Mouse (Mus musculus) heart, embryonic 13.5 days (tissue): ENCODE data around the gene Slc25a19. TPM values are rescaled to one million over a fixed set of nuclear protein-coding genes. Genes with fewer than 3 reads are reported as not detected.

Source experiments
- ATAC-seq: fragments of 200-750 bp; cut with Nextera tagmentation; 2 replicates; pipeline ENCODE4 v1.8.0; 2017; ENCODE audit warnings: moderate TSS enrichment; ENCODE audit not compliant: insufficient number of reproducible peaks, low FRiP score, low TSS enrichment; ENCODE audit errors: extremely low read depth
- H3K27ac ChIP-seq: fragments of 300-500 bp; sonication (generic); replicated peaks from 2 replicates; pipeline ENCODE4 v1.5.1; 2015; ENCODE audit warnings: moderate library complexity, mild to moderate bottlenecking, inconsistent platforms
- H3K27me3 ChIP-seq: fragments of 300-500 bp; sonication (generic); replicated peaks from 2 replicates; pipeline ENCODE4 v1.6.1; 2015; ENCODE audit warnings: mild to moderate bottlenecking, inconsistent platforms
- H3K36me3 ChIP-seq: fragments of 300-500 bp; sonication (generic); 2 replicates; pipeline ENCODE4 v1.6.1; 2015; ENCODE audit warnings: mild to moderate bottlenecking, inconsistent platforms
- H3K4me1 ChIP-seq: fragments of 300-500 bp; sonication (generic); 2 replicates; pipeline ENCODE4 v1.6.1; 2015; ENCODE audit warnings: inconsistent platforms
- H3K4me2 ChIP-seq: fragments of 300-500 bp; sonication (generic); 2 replicates; pipeline ENCODE4 v1.6.1; 2015; ENCODE audit warnings: inconsistent platforms, mild to moderate bottlenecking, moderate library complexity
- H3K4me3 ChIP-seq: fragments of 300-500 bp; sonication (generic); 2 replicates; pipeline ENCODE4 v1.5.1; 2015; ENCODE audit warnings: moderate library complexity, mild to moderate bottlenecking, inconsistent platforms
- H3K9ac ChIP-seq: fragments of 300-500 bp; sonication (generic); 2 replicates; pipeline ENCODE4 v1.6.1; 2015; ENCODE audit warnings: inconsistent platforms, mild to moderate bottlenecking, moderate library complexity
- H3K9me3 ChIP-seq: fragments of 300-500 bp; sonication (generic); 2 replicates; pipeline ENCODE4 v1.6.1; 2016; ENCODE audit warnings: inconsistent platforms
- WGBS: fragments of 180-500 bp; shearing (Covaris S2); methylation state at CpG from one replicate; pipeline ENCODE4 v1.1.7; 2015; ENCODE audit warnings: mixed read lengths; 5-methylcytosine and 5-hydroxymethylcytosine counted together
- polyA plus RNA-seq: library from polyadenylated mRNA; unstranded; fragments of >200 nt; fragmentation: Nextera tagmentation; extraction: Ambion mirVana; gene quantifications from 2 replicates; pipeline ENCODE4 v1.2.1, GENCODE M21; 2015

Slc25a19 gene
- polyA plus RNA-seq: 36.4 and 37.2 TPM in 2 replicates

DNA sequence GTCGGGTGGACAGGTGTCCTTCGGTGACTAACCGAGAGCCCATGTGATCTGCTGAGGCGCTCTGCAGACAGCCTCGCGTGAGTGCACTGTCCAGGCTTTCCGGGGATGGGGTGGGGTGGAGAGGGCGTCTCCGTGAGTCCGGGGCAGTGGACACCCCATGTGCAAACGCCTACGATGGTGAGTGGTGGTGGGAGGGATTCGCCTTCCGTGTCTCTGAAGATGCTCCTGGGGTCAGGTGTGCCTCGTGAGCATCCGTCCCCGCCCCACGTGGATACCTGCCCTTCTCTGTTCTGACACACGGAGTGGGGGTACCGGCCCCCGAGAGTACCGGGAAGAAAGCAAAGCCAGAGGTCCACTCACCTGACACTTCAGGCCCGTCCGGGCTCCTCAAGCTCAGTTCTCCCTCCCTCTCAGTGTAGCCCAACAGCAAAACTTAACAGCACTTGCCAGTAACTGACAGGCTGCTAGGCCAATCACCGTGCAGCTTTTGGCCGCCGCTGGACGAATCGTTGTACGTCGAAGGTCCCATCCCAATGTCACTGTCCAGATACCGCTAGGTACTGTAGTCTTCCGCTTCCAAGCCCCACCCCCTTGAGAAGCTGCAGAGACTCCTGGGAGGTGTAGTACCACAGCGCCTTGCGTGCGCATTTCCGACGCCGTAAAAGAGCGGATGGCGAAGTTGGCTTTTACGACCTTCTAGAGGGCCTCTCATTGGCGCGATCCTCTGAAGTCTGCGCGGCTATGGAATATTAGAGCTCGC is at the start of gene Slc25a19:
Slc25a19 (minus strand) TSS at position 591 of the 760 bp plus-strand sequence.
- H3K4me3 ChIP-seq: peak within 1 kb of the TSS; percentile 81
- H3K27me3 ChIP-seq: no peaks in the 10 kb centered on the region
- peak within 1 kb of the TSS; percentile 91 for H3K9ac ChIP-seq
- ATAC-seq: peak; percentile 98
- no peaks in the 10 kb centered on the region for H3K9me3 ChIP-seq
- H3K36me3 ChIP-seq: peaks cover 10% of the 10 kb centered on the region
- H3K27ac ChIP-seq: peak within 1 kb of the TSS; percentile 77
- H3K4me1 ChIP-seq: peaks cover 9% of the 10 kb centered on the region
- under 1% methylated on average over 47 of the region's 47 CpGs for WGBS
- peak within 1 kb of the TSS; percentile 95 for H3K4me2 ChIP-seq

DNA sequence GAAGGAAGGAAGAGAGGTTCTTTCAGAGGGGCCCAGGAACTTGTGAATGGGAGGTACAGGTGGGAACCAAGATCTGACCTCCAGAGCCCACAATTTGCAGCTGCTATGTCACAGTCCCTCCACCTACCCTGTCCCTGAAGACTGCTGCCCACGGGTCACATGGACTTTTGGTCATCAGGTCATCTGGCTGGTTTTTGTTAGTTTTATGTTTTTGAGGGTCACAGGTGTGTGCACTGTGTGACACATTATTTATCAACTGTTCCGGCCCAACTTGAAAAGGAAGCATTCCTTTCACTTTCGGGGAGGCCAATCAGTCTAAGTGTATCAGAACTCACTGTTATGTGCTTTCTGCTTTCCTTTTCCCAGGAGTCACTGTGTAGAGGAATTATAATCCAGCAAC is 49.4 kb upstream of the Slc25a19 start:
- Histone ChIP-seq H3K4me1 (peaks cover 40% of the 10 kb centered on the region), H3K27me3 (no peaks in the 10 kb centered on the region), H3K4me3 (no peak overlapping the region), H3K36me3 (peaks cover 39% of the 10 kb centered on the region), H3K9ac (no peak overlapping the region), H3K9me3 (no peaks in the 10 kb centered on the region), H3K27ac (no peak overlapping the region), H3K4me2 (no peak overlapping the region)
- WGBS: 86% methylated on average over 3 of the region's 3 CpGs
- ATAC-seq: no peak

DNA sequence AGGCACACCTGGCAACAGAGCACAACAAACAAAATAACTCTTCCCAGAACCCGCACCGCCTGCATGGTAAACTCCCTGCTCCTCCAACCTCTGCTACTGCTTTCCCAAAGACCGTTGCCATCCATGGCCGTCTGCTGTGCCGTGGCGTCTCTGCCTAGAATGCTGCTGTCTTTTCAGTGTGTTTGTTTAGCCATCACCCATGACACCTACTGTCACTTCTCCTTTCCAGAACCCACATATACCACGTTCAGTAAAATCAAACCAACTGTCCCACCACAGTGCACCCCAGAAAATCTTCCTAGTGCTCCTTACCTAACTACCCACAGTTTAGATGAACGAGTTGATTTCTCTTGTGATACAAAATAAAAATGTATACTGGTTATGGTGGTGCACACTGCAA is 48.6 kb upstream of the Slc25a19 start:
- no peak overlapping the region for H3K9ac ChIP-seq

DNA sequence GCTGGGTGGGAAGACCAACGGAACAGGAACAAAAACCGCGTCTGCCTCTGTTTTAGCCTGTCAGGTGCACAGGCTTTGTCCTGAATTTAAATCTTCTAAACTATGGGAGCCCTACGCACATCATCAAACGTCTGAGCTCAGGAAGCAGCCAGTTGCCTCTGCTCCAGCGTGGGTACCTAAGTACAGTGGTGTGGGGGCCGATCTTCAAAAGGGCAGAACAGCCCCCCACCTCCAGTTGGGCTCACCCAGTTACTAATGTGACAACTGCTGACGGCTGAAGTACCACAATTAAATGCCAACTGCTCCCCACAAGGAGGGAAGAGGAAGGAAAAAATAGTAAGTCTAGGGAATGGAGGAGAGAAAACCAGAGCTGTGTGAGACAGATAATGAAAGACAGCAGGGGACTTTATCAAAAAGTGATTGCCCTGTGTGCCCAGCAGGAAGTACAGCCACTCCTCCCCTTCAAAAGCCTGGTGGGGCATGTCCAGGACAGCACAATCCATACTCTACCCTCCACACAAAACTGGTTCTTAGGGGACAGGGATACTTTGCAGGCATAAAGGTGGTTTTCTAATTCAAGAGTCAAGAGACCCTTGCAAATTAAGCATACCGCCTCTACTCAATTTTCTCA is 46.3 kb upstream of the Slc25a19 start:
- peak overlapping the region; percentile 18 for H3K4me2 ChIP-seq
- peaks cover 60% of the 10 kb centered on the region for H3K4me1 ChIP-seq

More for the DNA sequence above, 48.6 kb upstream of the Slc25a19 start:
- Histone ChIP-seq H3K36me3 (peaks cover 31% of the 10 kb centered on the region), H3K4me3 (no peak overlapping the region), H3K27ac (no peak overlapping the region), H3K4me2 (no peak overlapping the region), H3K9me3 (no peaks in the 10 kb centered on the region), H3K4me1 (peaks cover 48% of the 10 kb centered on the region), H3K27me3 (no peaks in the 10 kb centered on the region)
- no peak for ATAC-seq
- 86% methylated on average over 8 of the region's 8 CpGs for WGBS

DNA sequence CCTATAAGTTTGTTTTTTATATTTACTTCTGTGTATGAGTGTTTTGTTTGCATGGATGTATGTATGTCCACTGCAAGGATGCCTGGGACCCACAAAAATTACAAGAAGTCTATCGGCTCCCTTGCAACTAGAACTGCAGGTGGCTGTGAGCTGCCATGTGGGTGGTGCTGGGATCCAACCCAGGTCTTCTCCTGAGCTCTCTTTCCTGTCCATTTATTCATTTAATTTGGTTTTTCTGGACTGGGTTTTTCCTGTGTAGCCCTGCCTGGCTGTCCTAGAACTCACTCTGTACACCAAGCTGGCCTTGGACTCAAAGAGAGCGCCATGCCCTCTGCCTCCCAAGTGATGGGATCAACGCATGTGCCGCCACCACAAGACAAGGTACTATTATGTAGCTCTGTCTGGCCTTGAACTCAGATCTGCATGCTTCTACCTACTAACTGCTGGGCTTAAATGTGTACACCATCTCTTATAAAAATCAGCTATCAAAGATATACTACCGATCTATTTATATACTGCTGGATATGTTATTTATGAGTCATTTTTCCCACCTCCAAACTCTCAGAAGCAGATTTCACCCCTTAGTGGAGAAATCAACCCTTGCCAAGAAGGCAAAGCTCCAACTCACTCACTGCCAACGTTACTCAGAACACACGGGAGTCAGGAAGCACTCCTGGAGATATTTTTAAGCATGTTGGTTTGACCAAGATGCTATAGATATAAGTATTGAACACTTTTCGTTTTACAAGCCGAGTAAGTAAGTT is 45.6 kb upstream of the Slc25a19 start:
- no peaks in the 10 kb centered on the region for H3K9me3 ChIP-seq
- WGBS: 70% methylated on average over 9 of the region's 9 CpGs
- H3K36me3 ChIP-seq: peaks cover 16% of the 10 kb centered on the region
- no peak for ATAC-seq
- H3K27me3 ChIP-seq: no peaks in the 10 kb centered on the region
- no peak overlapping the region for H3K4me3 ChIP-seq
- H3K4me2 ChIP-seq: peak overlapping the region; percentile 18; the same call in 1 of the 2 replicates
- H3K9ac ChIP-seq: no peak overlapping the region
- peak overlapping the region; percentile 68 for H3K27ac ChIP-seq
- H3K4me1 ChIP-seq: peaks cover 60% of the 10 kb centered on the region

More for the DNA sequence above, 46.3 kb upstream of the Slc25a19 start:
- ATAC-seq: no peak
- Histone ChIP-seq H3K27me3 (no peaks in the 10 kb centered on the region), H3K27ac (peak overlapping the region; percentile 68), H3K4me3 (no peak overlapping the region), H3K36me3 (peaks cover 21% of the 10 kb centered on the region), H3K9me3 (no peaks in the 10 kb centered on the region), H3K9ac (peak overlapping the region; percentile 65)
- whole genome bisulfite sequencing: 56% methylated on average over 9 of the region's 9 CpGs

DNA sequence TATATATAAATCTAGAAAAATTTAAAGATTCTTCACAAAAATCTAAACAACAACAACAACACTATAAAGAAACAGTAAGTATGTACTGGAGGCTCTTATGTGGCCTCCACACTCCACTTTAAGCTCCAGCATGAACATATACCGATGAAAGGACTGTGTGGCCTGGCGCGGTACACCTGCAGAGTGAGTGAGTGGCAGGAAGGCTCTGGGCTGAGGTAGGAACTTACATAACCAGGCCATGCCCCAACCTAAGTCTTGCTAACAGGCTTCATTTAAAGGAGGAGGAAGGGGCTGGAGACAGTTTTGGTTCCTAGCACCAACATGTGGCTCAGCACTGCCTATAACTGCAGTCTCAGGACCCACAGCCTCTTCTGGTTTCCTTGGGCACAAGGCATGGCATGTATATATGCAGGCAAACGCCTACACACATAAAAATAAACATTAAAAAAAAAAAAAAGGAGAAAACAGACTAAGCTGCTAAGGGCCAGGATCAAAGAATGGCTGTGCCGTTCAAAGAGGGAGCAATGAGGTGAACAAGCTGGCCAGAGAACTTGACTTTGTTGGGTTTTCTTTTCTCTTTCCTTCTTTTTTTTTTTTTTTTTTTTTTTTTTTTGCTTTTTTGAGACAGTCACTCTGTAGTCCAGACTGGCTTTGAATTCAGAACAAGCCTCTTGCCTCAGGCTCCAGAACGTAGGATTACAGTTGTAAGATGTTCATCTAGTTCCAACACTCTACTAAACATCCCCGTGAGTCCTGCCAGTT is 44.3 kb upstream of the Slc25a19 start:
- H3K4me2 ChIP-seq: no peak overlapping the region
- no peaks in the 10 kb centered on the region for H3K9me3 ChIP-seq
- no peaks in the 10 kb centered on the region for H3K27me3 ChIP-seq
- H3K4me1 ChIP-seq: peaks cover 64% of the 10 kb centered on the region
- WGBS: 81% methylated on average over 7 of the region's 7 CpGs
- H3K4me3 ChIP-seq: no peak overlapping the region
- H3K36me3 ChIP-seq: peaks cover 6% of the 10 kb centered on the region
- no peak overlapping the region for H3K9ac ChIP-seq
- no peak for ATAC-seq
- no peak overlapping the region for H3K27ac ChIP-seq

DNA sequence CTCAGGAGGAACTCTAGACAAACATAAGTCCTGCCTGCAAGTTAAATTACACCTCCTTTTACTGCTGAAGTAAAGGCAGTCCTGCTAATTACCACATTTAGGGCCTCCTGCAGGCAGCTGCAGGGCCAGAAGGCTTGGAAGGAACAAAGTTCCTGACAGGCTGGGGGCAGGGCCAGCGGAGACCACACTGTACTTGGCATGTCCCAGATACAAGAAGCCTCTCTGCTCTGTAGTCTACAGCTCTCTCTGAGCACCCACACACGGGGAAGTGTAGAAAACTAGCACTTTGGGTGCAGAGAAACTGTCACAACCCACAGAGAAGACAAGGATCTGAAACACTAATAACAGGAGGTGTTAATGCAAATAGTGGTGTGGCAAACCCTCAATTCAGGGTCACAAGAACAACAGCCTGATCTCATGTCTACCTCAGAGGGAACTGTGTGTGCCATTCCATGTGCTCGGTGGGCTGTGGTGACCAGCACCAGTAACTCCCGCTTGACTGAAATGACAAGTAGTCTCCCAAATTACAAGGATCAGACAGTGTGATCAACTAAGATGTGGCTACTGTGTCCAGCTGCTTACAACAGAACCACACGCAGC is 42.5 kb upstream of the Slc25a19 start:
- peak overlapping the region; percentile 73 for H3K27ac ChIP-seq
- no peaks in the 10 kb centered on the region for H3K9me3 ChIP-seq
- H3K4me1 ChIP-seq: peaks cover 59% of the 10 kb centered on the region
- H3K27me3 ChIP-seq: no peaks in the 10 kb centered on the region
- peak overlapping the region; percentile 60 for H3K9ac ChIP-seq
- no peaks in the 10 kb centered on the region for H3K36me3 ChIP-seq
- no peak for ATAC-seq
- no peak overlapping the region for H3K4me3 ChIP-seq
- 24% methylated on average over 5 of the region's 5 CpGs for WGBS
- peak overlapping the region; percentile 36 for H3K4me2 ChIP-seq

DNA sequence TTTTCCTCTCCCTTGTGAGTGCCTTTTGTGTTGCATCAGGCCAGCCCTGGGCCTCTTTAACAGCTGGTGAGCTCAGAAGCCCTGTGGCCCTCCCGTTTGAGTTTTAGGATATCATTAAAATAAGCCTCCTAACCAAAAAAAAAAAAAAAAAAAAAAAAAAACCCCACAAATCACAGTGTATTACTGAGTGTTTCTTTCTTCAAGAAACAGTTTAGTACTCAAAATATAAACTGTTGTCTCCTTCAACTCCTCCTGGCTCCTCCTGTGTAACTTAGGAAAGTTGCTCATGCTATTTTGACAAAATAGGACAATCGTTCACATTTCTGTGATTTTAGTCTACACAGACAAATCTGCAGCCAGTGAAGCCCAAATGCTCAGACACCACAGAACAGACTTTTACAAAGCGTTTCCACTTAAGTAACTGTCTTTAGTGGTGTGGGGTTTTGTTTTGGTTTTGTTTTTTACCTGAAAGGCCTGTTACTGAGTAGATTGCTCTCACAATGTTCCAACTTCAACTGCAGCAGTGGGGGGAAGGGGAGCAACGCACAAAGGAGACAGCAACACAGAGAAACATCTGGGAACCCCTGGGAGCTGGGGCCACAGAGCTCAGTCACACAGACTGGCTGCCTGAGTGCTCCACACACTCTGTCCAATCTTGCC is 35.7 kb upstream of the Slc25a19 start:
- no peak overlapping the region for H3K27ac ChIP-seq
- H3K9me3 ChIP-seq: no peaks in the 10 kb centered on the region
- peaks cover 12% of the 10 kb centered on the region for H3K36me3 ChIP-seq
- H3K4me3 ChIP-seq: no peak overlapping the region
- no peaks in the 10 kb centered on the region for H3K27me3 ChIP-seq
- WGBS: 80% methylated on average over 4 of the region's 4 CpGs
- H3K9ac ChIP-seq: no peak overlapping the region
- peaks cover 15% of the 10 kb centered on the region; the same call in 1 of the 2 replicates for H3K4me1 ChIP-seq
- no peak overlapping the region for H3K4me2 ChIP-seq
- ATAC-seq: no peak

DNA sequence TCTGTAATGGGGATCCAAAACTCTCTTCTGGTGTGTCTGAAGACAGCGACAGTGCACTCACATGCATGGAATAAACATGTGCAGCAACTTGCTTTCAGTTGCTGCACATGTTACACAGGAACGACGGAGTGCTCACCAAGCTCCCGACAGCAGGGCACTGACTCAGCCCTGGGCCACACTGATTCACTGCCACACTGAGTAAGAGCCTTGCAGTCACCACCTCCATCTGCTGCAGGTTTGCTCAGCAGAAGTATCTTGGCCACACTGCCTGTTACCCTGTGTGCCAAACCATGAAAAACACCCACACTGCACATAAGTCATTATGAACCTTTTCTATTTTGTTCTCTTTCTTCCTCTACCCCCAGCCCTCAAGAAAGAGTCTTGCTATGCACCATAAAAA is 32.3 kb upstream of the Slc25a19 start:
- 94% methylated on average over 4 of the region's 4 CpGs for WGBS
- H3K4me2 ChIP-seq: no peak overlapping the region
- H3K9me3 ChIP-seq: no peaks in the 10 kb centered on the region
- no peak overlapping the region for H3K9ac ChIP-seq
- H3K4me3 ChIP-seq: no peak overlapping the region
- no peaks in the 10 kb centered on the region for H3K27me3 ChIP-seq
- ATAC-seq: no peak
- no peak overlapping the region for H3K27ac ChIP-seq
- H3K4me1 ChIP-seq: 0 out of 2 replicates have a peak, but pooled peaks cover 11% of the 10 kb centered on the region
- H3K36me3 ChIP-seq: peaks cover 12% of the 10 kb centered on the region

DNA sequence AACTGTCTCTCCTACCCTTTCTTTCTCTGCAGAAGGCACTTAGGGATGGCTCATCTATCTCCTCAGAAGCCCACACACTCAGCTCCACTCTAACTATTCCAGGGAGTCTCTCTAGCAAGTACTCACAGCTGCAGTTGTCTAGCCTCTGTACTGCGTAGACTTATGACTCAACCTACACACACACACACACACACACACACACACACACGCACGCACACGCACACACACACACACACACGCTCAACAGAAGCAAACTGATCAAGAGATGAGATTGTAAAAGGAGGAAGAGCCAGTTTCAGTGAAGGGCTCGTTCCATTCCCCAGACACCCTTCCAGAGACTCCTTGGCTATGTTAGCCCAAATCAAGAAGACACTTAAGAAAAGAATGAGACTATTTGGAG is 30.4 kb upstream of the Slc25a19 start:
- peaks cover 15% of the 10 kb centered on the region for H3K4me1 ChIP-seq
- WGBS: 77% methylated on average over 6 of the region's 6 CpGs
- H3K9ac ChIP-seq: no peak overlapping the region
- no peak for ATAC-seq
- no peak overlapping the region for H3K4me3 ChIP-seq
- peaks cover 28% of the 10 kb centered on the region for H3K36me3 ChIP-seq
- H3K9me3 ChIP-seq: no peaks in the 10 kb centered on the region
- no peak overlapping the region for H3K27ac ChIP-seq
- no peaks in the 10 kb centered on the region for H3K27me3 ChIP-seq
- no peak overlapping the region for H3K4me2 ChIP-seq
